Mouse (Mus musculus) ES-Bruce4 (cell line): ENCODE measurements around the gene Wdr93.

Experiments used
- CTCF ChIP-seq: IDR thresholded peaks from one replicate; pipeline ENCODE4 v1.8.1; 2011; ENCODE audit warnings: low read depth, low read length
- EP300 ChIP-seq: IDR thresholded peaks from 2 replicates; pipeline ENCODE4 v1.6.1; 2011; ENCODE audit warnings: low read depth, low read length; ENCODE audit not compliant: insufficient read depth

DNA sequence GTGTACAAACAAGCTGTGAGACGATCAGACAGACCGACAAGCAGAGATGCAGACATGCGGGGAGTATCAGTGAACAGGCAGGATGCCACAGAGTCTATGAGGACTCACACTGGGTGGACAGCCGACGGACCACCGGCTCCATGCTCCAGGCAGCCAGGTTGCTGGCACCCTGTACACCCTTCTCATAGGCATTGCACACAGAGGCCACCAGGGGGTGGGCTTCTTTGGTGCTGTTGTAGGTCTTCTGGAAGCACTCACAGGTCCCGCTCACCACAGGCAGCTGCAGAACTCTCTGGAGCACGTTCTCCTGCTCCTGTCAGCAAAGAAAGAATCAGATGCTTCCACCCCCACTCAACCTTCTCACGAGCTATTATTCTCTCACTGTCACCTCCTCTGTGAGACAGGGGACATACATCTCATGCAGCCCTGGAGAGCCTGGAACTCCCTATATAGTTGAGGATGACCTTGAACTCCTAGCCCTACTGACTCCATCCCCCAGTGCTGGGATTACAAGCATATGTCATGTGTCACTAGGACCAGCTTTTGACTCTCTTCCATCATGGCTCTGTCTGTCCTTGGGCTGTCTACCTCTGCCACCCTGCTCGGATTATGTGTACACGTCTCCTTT lies 13.1 kb upstream of the Wdr93 start:
- no peak for TF ChIP-seq EP300
- TF ChIP-seq CTCF: peak; percentile 51
